Mouse (Mus musculus) G1E (cell line): ENCODE results near the gene Chrnb2. TPM values are rescaled to one million over a fixed set of nuclear protein-coding genes. Genes with fewer than 3 reads are reported as not detected.

Experiments
- ATAC-seq: 2 replicates; pipeline ENCODE4 v1.8.0; 2016; ENCODE audit warnings: mild to moderate bottlenecking; ENCODE audit not compliant: insufficient number of reproducible peaks, poor library complexity, low FRiP score, severe bottlenecking; ENCODE audit errors: extremely low read depth
- DNase-seq: peaks from one replicate; pipeline ENCODE4 v3.0.0; 2012; ENCODE audit warnings: low spot score
- H3K27me3 ChIP-seq: 2 replicates; pipeline ENCODE4 v1.6.1; 2012; ENCODE audit warnings: mild to moderate bottlenecking, low read length, inconsistent platforms; ENCODE audit not compliant: insufficient read depth
- H3K36me3 ChIP-seq: replicated peaks from 2 replicates; pipeline ENCODE3; 2012; ENCODE audit warnings: mild to moderate bottlenecking, inconsistent platforms
- H3K4me1 ChIP-seq: 2 replicates; pipeline ENCODE4 v1.6.1; 2012; ENCODE audit warnings: low read depth, low read length, inconsistent platforms, mixed read lengths; ENCODE audit not compliant: insufficient read depth
- H3K4me3 ChIP-seq: 2 replicates; pipeline ENCODE4 v1.5.1; 2012; ENCODE audit warnings: low read depth, mild to moderate bottlenecking, inconsistent platforms, low read length, moderate library complexity, mixed read lengths
- H3K9me3 ChIP-seq: replicated peaks from 2 replicates; pipeline ENCODE4 v1.6.1; 2012; ENCODE audit warnings: inconsistent platforms
- CTCF ChIP-seq: IDR thresholded peaks from 2 replicates; pipeline ENCODE4 v1.5.1; 2012; ENCODE audit warnings: low read depth, low read length, inconsistent platforms, mixed read lengths
- GATA1 ChIP-seq: IDR thresholded peaks from 2 replicates; pipeline ENCODE4 v1.6.1; 2012; ENCODE audit warnings: borderline replicate concordance, low read length, inconsistent platforms, mixed read lengths
- GATA2 ChIP-seq: IDR thresholded peaks from 2 replicates; pipeline ENCODE4 v1.6.1; 2012; ENCODE audit warnings: low read depth, low read length, inconsistent platforms, borderline replicate concordance
- POLR2AphosphoS5 ChIP-seq: IDR thresholded peaks from 2 replicates; pipeline ENCODE4 v1.6.1; 2012; ENCODE audit warnings: low read depth, low read length, inconsistent platforms; ENCODE audit not compliant: insufficient replicate concordance
- TAL1 ChIP-seq: conservative IDR thresholded peaks from 2 replicates; pipeline ENCODE4 v1.6.1; 2012; ENCODE audit warnings: low read depth, low read length, inconsistent platforms, mixed read lengths
- polyA plus RNA-seq: library from polyadenylated mRNA; stranded (reverse); fragments of >175 nt; gene quantifications from 2 replicates; pipeline ENCODE4 v1.2.3, GENCODE M21; 2012
- total RNA-seq, 2 experiments: library from RNA; stranded (forward) in 1 of 2; stranded (reverse) in 1 of 2; fragments of 200-1000 nt in 1 of 2; fragments of >200 nt in 1 of 2; fragmentation: Nextera tagmentation in 1 of 2; gene quantifications; 2 replicates each; pipeline ENCODE4 v1.2.3; 2014 to 2017

The Chrnb2 gene
- total and polyA plus RNA-seq, 3 experiments: 0.23 to 2.2 (median 1.2) TPM

GRCm38 (mm10) chr3:89799476-89799875 lies 35.0 kb upstream of the Chrnb2 start:
- no peaks in the 10 kb centered on the region for H3K36me3 ChIP-seq
- DNase-seq (no peak), ATAC-seq (no peak)
- no peaks in the 10 kb centered on the region for H3K9me3 ChIP-seq
- H3K4me1 ChIP-seq: no peaks in the 10 kb centered on the region
- no peak for TF ChIP-seq GATA2
- TF ChIP-seq POLR2AphosphoS5: no peak
- TF ChIP-seq GATA1: no peak
- TF ChIP-seq CTCF: no peak
- TF ChIP-seq TAL1: no peak
- H3K4me3 ChIP-seq: no peak overlapping the region
- H3K27me3 ChIP-seq: peaks cover 15% of the 10 kb centered on the region

GRCm38 (mm10) chr3:89798518-89798917 lies 34.1 kb upstream of the Chrnb2 start:
- TF ChIP-seq POLR2AphosphoS5 (no peak), CTCF (no peak), TAL1 (no peak), GATA1 (no peak)
- Histone ChIP-seq H3K36me3 (no peaks in the 10 kb centered on the region), H3K4me1 (no peaks in the 10 kb centered on the region), H3K27me3 (peaks cover 15% of the 10 kb centered on the region), H3K9me3 (no peaks in the 10 kb centered on the region), H3K4me3 (no peak overlapping the region)
- DNase-seq (no peak), ATAC-seq (no peak)

GRCm38 (mm10) chr3:89796358-89796757 lies 31.9 kb upstream of the Chrnb2 start:
- ATAC-seq (no peak), DNase-seq (no peak)
- no peaks in the 10 kb centered on the region for H3K4me1 ChIP-seq
- no peaks in the 10 kb centered on the region for H3K9me3 ChIP-seq
- H3K27me3 ChIP-seq: peaks cover 15% of the 10 kb centered on the region
- no peak overlapping the region for H3K4me3 ChIP-seq
- H3K36me3 ChIP-seq: no peaks in the 10 kb centered on the region
- TF ChIP-seq GATA1: no peak
- no peak for TF ChIP-seq GATA2
- no peak for TF ChIP-seq CTCF
- no peak for TF ChIP-seq POLR2AphosphoS5
- TF ChIP-seq TAL1: no peak

GRCm38 (mm10) chr3:89795746-89796145 lies 31.3 kb upstream of the Chrnb2 start:
- DNase-seq (no peak), ATAC-seq (no peak)
- Histone ChIP-seq H3K27me3 (peaks cover 15% of the 10 kb centered on the region), H3K4me3 (no peak overlapping the region), H3K4me1 (no peaks in the 10 kb centered on the region), H3K36me3 (no peaks in the 10 kb centered on the region), H3K9me3 (no peaks in the 10 kb centered on the region)
- TF ChIP-seq GATA2: no peak
- TF ChIP-seq TAL1: no peak
- TF ChIP-seq GATA1: no peak
- TF ChIP-seq POLR2AphosphoS5: no peak
- TF ChIP-seq CTCF: no peak; the same call in 1 of the 2 replicates

- no peaks in the 10 kb centered on the region for H3K4me1 ChIP-seq
- no peak for TF ChIP-seq POLR2AphosphoS5
- no peak for TF ChIP-seq GATA1
- no peak for TF ChIP-seq CTCF
- no peak for TF ChIP-seq GATA2
- TF ChIP-seq TAL1: no peak
- no peaks in the 10 kb centered on the region for H3K9me3 ChIP-seq
- ATAC-seq: no peak
- H3K4me3 ChIP-seq: no peak overlapping the region
- no peaks in the 10 kb centered on the region for H3K36me3 ChIP-seq
- H3K27me3 ChIP-seq: peaks cover 15% of the 10 kb centered on the region
- no peak for DNase-seq
These were observed 30.2 kb upstream of the Chrnb2 start for GRCm38 (mm10) chr3:89794616-89795015.

- peaks cover 14% of the 10 kb centered on the region for H3K27me3 ChIP-seq
These were observed 24.4 kb upstream of the Chrnb2 start for GRCm38 (mm10) chr3:89788680-89789352.

More at GRCm38 (mm10) chr3:89788680-89789352, 24.4 kb upstream of the Chrnb2 start:
- Histone ChIP-seq H3K4me1 (peaks cover 16% of the 10 kb centered on the region), H3K4me3 (no peak overlapping the region), H3K36me3 (peaks cover 9% of the 10 kb centered on the region), H3K9me3 (no peaks in the 10 kb centered on the region)
- DNase-seq (no peak), ATAC-seq (no peak)
- TF ChIP-seq GATA1 (no peak), POLR2AphosphoS5 (no peak), CTCF (no peak), TAL1 (no peak), GATA2 (no peak)
